Mouse (Mus musculus): ENCODE data around the gene Gm6871. TPM values are rescaled to one million over a fixed set of nuclear protein-coding genes. Genes with fewer than 3 reads are reported as not detected.

Gm6871 gene
- polyA plus RNA-seq, 1 experiment from 2014 or later: not detected

Other genes with a start within 250 kb of the Gm6871 start
- gene AI987944, start 180.3 kb downstream of the Gm6871 start, polyA plus RNA-seq (2014; fragmentation: Nextera tagmentation; extraction: Ambion mirVana): 11.7 and 13.3 TPM in 2 replicates
- 0.22 and 0.26 TPM in 2 replicates for gene Vmn2r57, start 125.0 kb downstream of the Gm6871 start, polyA plus RNA-seq (2014; fragmentation: Nextera tagmentation; extraction: Ambion mirVana)
- 0.04 and 0.12 TPM in 2 replicates for gene Gm20449, start 74.2 kb downstream of the Gm6871 start, polyA plus RNA-seq (2014; fragmentation: Nextera tagmentation; extraction: Ambion mirVana)
- gene AW146154, start 73.8 kb downstream of the Gm6871 start, polyA plus RNA-seq (2014; fragmentation: Nextera tagmentation; extraction: Ambion mirVana): 6.3 and 8.1 TPM in 2 replicates
- 20.0 and 22.6 TPM in 2 replicates for gene 2610021A01Rik, start 25.6 kb upstream of the Gm6871 start, polyA plus RNA-seq (2014; fragmentation: Nextera tagmentation; extraction: Ambion mirVana)
- gene Zfp788, start 59.5 kb upstream of the Gm6871 start, polyA plus RNA-seq (2014; fragmentation: Nextera tagmentation; extraction: Ambion mirVana): 18.7 and 22.6 TPM in 2 replicates

Measured in midbrain, embryonic 11.5 days (tissue).